Mouse (Mus musculus): ENCODE data around the gene Pdrg1.

GRCm38 (mm10) chr2:152962091-152962793 lies 53.0 kb downstream of the Pdrg1 start, which contains the start of gene Ttll9:
- TF ChIP-seq CTCF (IDR thresholded peaks at IDR 0.05; ENCODE audit: low read depth, low read length) (no peak), POLR2A (IDR thresholded peaks at IDR 0.05; ENCODE audit: extremely low read depth, insufficient read depth, low read length) (no peak)

All from liver, adult 2 months (tissue).